32 mouse cellular contexts compared by ENCODE assay signal in genomic region chr15:10579159-10579558, GRCm38 (mm10). TPM values are rescaled to one million over a fixed set of nuclear protein-coding genes. Genes with fewer than 3 reads are reported as not detected.
A peak's percentile ranks its signal among the peaks of the same experiment; 100 is the strongest.
DNase-seq lines count a peak whose midpoint lies in the region; ATAC-seq and TF ChIP-seq lines count a peak whose summit lies in the region.
"Had no signal": no experiment of that assay in that cellular context is flagged by ENCODE, and none has a peak within 500 bp of the region (broad histone marks: within the 10 kb centered on the region; RNA-seq: fewer than 3 reads in every experiment).

No protein-coding gene starts in this region.

- H3K27me3 ChIP-seq in embryonic facial prominence, embryonic 13.5 days: no peaks in the 10 kb centered on the region
- no peaks in the 10 kb centered on the region for H3K27me3 ChIP-seq in embryonic facial prominence, embryonic 10.5 days (replicated peaks; ENCODE audit: low read depth, poor library complexity, severe bottlenecking)
- no peaks in the 10 kb centered on the region for H3K27me3 ChIP-seq in kidney, adult 2 months (replicated peaks; ENCODE audit: control insufficient read depth, insufficient read depth, low read length)
- no peaks in the 10 kb centered on the region for H3K27me3 ChIP-seq in kidney, postnatal 0 days (ENCODE audit: insufficient read depth, low read length)
- H3K27me3 ChIP-seq: embryonic facial prominence, embryonic 15.5 days; heart, embryonic 12.5 days; heart, embryonic 15.5 days; hindbrain, embryonic 13.5 days had no signal

- no peak for ATAC-seq in embryonic facial prominence, embryonic 13.5 days (ENCODE audit: insufficient number of reproducible peaks, insufficient read depth, low FRiP score, low TSS enrichment, low read depth)
- ATAC-seq in kidney, postnatal 0 days (replicated peaks; ENCODE audit: low FRiP score, low read depth): peak; percentile 16; the same call in 1 of the 2 replicates
- ATAC-seq: forebrain, embryonic 14.5 days; forebrain, postnatal 0 days; hindbrain, embryonic 16.5 days had no signal

- peaks cover 54% of the 10 kb centered on the region for H3K36me3 ChIP-seq in embryonic facial prominence, embryonic 13.5 days
- H3K36me3 ChIP-seq in embryonic facial prominence, embryonic 10.5 days (replicated peaks): peaks cover 67% of the 10 kb centered on the region
- H3K36me3 ChIP-seq in kidney, adult 2 months (ENCODE audit: control insufficient read depth, insufficient read depth, low read length): no peaks in the 10 kb centered on the region
- peaks cover 41% of the 10 kb centered on the region for H3K36me3 ChIP-seq in kidney, postnatal 0 days (ENCODE audit: insufficient read depth, low read length)
- H3K36me3 ChIP-seq: heart, embryonic 15.5 days had no signal

- H3K27ac ChIP-seq in embryonic facial prominence, embryonic 13.5 days: peak overlapping the region; percentile 12; the same call in 1 of the 2 replicates
- no peak overlapping the region for H3K27ac ChIP-seq in embryonic facial prominence, embryonic 10.5 days (replicated peaks)
- no peak overlapping the region for H3K27ac ChIP-seq in kidney, adult 2 months (ENCODE audit: insufficient read depth, low read depth, low read length)
- H3K27ac ChIP-seq in kidney, postnatal 0 days: no peak overlapping the region
- H3K27ac ChIP-seq: embryonic facial prominence, embryonic 15.5 days; gastrocnemius, adult 2 months; heart, embryonic 15.5 days; hindbrain, embryonic 10.5 days; hindbrain, embryonic 13.5 days had no signal

- no peak overlapping the region for H3K4me2 ChIP-seq in embryonic facial prominence, embryonic 13.5 days
- no peak overlapping the region for H3K4me2 ChIP-seq in kidney, postnatal 0 days (ENCODE audit: low read length)
- H3K4me2 ChIP-seq: embryonic facial prominence, embryonic 15.5 days; heart, embryonic 12.5 days; hindbrain, embryonic 13.5 days had no signal

- no peak for TF ChIP-seq POLR2A in kidney, adult 2 months (IDR thresholded peaks at IDR 0.05; ENCODE audit: low read depth, low read length)

- H3K9ac ChIP-seq in embryonic facial prominence, embryonic 13.5 days: no peak overlapping the region
- no peak overlapping the region for H3K9ac ChIP-seq in kidney, postnatal 0 days (ENCODE audit: low read depth, low read length)
- H3K9ac ChIP-seq: embryonic facial prominence, embryonic 15.5 days; forebrain, postnatal 0 days; heart, embryonic 12.5 days; heart, embryonic 15.5 days; hindbrain, embryonic 13.5 days had no signal

- DNase-seq in embryonic facial prominence, embryonic 10.5 days (ENCODE audit: low spot score): no peak
- peak; percentile 8 for DNase-seq in kidney, adult 2 months
- no peak for DNase-seq in kidney, postnatal 36 days
- no peak for DNase-seq in kidney, postnatal 0 days (ENCODE audit: low spot score)
- no peak for DNase-seq in kidney, postnatal 14 days
- peak; percentile 14 for DNase-seq in A20 (ENCODE audit: low read depth, low spot score)
- DNase-seq in thymus, adult 18-20 months: no peak
- DNase-seq: adrenal gland, adult 8-10 months; adrenal gland, postnatal 25 days; B cell, adult 2 months; cerebellum, adult 11-12 months; cerebellum, adult 8-10 months; cerebellum, postnatal 10 days; cerebellum, postnatal 36 days; embryo, embryonic 11 days; forebrain, postnatal 0 days; gastrocnemius, adult 2 months; gastrocnemius, postnatal 14 days; heart, adult 11 months had no signal

- no peak for TF ChIP-seq CTCF in kidney, adult 2 months (conservative IDR thresholded peaks at IDR 0.05; ENCODE audit: insufficient read depth, insufficient read length, low read depth, low read length)
- no peak for TF ChIP-seq CTCF in kidney, postnatal 0 days (IDR thresholded peaks at IDR 0.05; ENCODE audit: low read depth)

- no peak overlapping the region for H3K4me3 ChIP-seq in embryonic facial prominence, embryonic 13.5 days
- H3K4me3 ChIP-seq in embryonic facial prominence, embryonic 10.5 days: no peak overlapping the region
- H3K4me3 ChIP-seq in kidney, adult 2 months (ENCODE audit: insufficient read depth, low read depth, low read length): no peak overlapping the region
- no peak overlapping the region for H3K4me3 ChIP-seq in kidney, postnatal 0 days (replicated peaks; ENCODE audit: low read depth, low read length)
- H3K4me3 ChIP-seq: embryonic facial prominence, embryonic 15.5 days; gastrocnemius, adult 2 months; heart, embryonic 12.5 days; heart, embryonic 15.5 days; hindbrain, embryonic 10.5 days; hindbrain, embryonic 13.5 days had no signal

- WGBS in embryonic facial prominence, embryonic 13.5 days: 92% methylated on average over 3 of the region's 3 CpGs
- 95% methylated on average over 3 of the region's 3 CpGs for WGBS in embryonic facial prominence, embryonic 10.5 days
- 70% methylated on average over 3 of the region's 3 CpGs for whole genome bisulfite sequencing in kidney, adult 2 months
- WGBS in kidney, postnatal 0 days: 78% methylated on average over 3 of the region's 3 CpGs

- H3K9me3 ChIP-seq in embryonic facial prominence, embryonic 13.5 days: no peaks in the 10 kb centered on the region
- no peaks in the 10 kb centered on the region for H3K9me3 ChIP-seq in embryonic facial prominence, embryonic 10.5 days
- H3K9me3 ChIP-seq in kidney, postnatal 0 days (replicated peaks; ENCODE audit: low read length): no peaks in the 10 kb centered on the region
- H3K9me3 ChIP-seq: embryonic facial prominence, embryonic 15.5 days; heart, embryonic 12.5 days; heart, embryonic 15.5 days; hindbrain, embryonic 10.5 days; hindbrain, embryonic 13.5 days had no signal

- H3K4me1 ChIP-seq in embryonic facial prominence, embryonic 13.5 days: no peaks in the 10 kb centered on the region
- no peaks in the 10 kb centered on the region for H3K4me1 ChIP-seq in embryonic facial prominence, embryonic 10.5 days
- peaks cover 3% of the 10 kb centered on the region; the same call in 1 of the 2 replicates for H3K4me1 ChIP-seq in kidney, adult 2 months (ENCODE audit: control insufficient read depth, insufficient read depth, low read length)
- H3K4me1 ChIP-seq in kidney, postnatal 0 days (replicated peaks; ENCODE audit: insufficient read depth, low read length): no peaks in the 10 kb centered on the region
- H3K4me1 ChIP-seq: embryonic facial prominence, embryonic 15.5 days; hindbrain, embryonic 10.5 days; hindbrain, embryonic 13.5 days had no signal

RNA-seq across cellular contexts. Expression of gene Ttc23l, which starts 20.7 kb away (rescaled TPM):
- polyA plus RNA-seq in embryonic facial prominence, embryonic 13.5 days (2015; fragmentation: Nextera tagmentation; extraction: Ambion mirVana): not detected in 2 replicates
- polyA plus RNA-seq in embryonic facial prominence, embryonic 10.5 days (2016; fragmentation: Nextera tagmentation; extraction: Ambion mirVana): not detected in 2 replicates
- 0.14 TPM in 1 of 2 replicates, not detected in the other for polyA plus RNA-seq in kidney, adult 2 months (2012; rRNA removed)
- not detected in 2 replicates for polyA plus RNA-seq in kidney, postnatal 0 days (2015; fragmentation: Nextera tagmentation; extraction: Ambion mirVana)
- polyA plus RNA-seq: brain, embryonic 14.5 days; cortical plate, adult 2 months; embryonic facial prominence, embryonic 11.5 days; embryonic facial prominence, embryonic 15.5 days; forebrain, embryonic 11.5 days; forebrain, embryonic 14.5 days; forebrain, postnatal 0 days; frontal cortex, adult 2 months; heart, embryonic 12.5 days; heart, embryonic 15.5 days; hindbrain, embryonic 10.5 days; hindbrain, embryonic 13.5 days; hindbrain, embryonic 16.5 days had no signal

Comparison
In these comparisons a context has a peak if more than half of its experiments do, and no peak if none do; other contexts are left out.
1. DNase-seq: peak in kidney, adult 2 months (single experiment) and A20 (single experiment); none in embryonic facial prominence, embryonic 10.5 days (single experiment), kidney, postnatal 36 days (0 of 2), kidney, postnatal 0 days (single experiment), kidney, postnatal 14 days (single experiment) and thymus, adult 18-20 months (0 of 2).